Mouse (Mus musculus) midbrain, embryonic 16.5 days (tissue): Measurements from ENCODE around the gene Slfn9. TPM values are rescaled to one million over a fixed set of nuclear protein-coding genes. Genes with fewer than 3 reads are reported as not detected.
"Not testable (repeated sequence)": the region's sequence is repeated elsewhere in the genome, so short reads cannot be mapped to it uniquely, and the experiment has no call there.

Source experiments
- ATAC-seq: fragments of 200-750 bp; cut with Nextera tagmentation; 2 replicates; pipeline ENCODE4 v1.8.0; 2017; ENCODE audit warnings: moderate TSS enrichment
- H3K27ac ChIP-seq: fragments of 300-500 bp; sonication (generic); 2 replicates; pipeline ENCODE4 v1.5.1; 2014; ENCODE audit warnings: mild to moderate bottlenecking, low read length, mixed read lengths
- H3K27me3 ChIP-seq: fragments of 300-500 bp; sonication (generic); 2 replicates; pipeline ENCODE4 v1.6.1; 2014; ENCODE audit warnings: low read depth, low read length, mixed read lengths; ENCODE audit not compliant: control insufficient read depth, insufficient read depth
- H3K36me3 ChIP-seq: fragments of 300-500 bp; sonication (generic); 2 replicates; pipeline ENCODE4 v1.6.1; 2014; ENCODE audit warnings: mild to moderate bottlenecking, low read length, moderate library complexity, mixed read lengths; ENCODE audit not compliant: control insufficient read depth, insufficient read depth
- H3K4me1 ChIP-seq: fragments of 300-500 bp; sonication (generic); 2 replicates; pipeline ENCODE4 v1.6.1; 2014; ENCODE audit warnings: mild to moderate bottlenecking, low read length, mixed read lengths; ENCODE audit not compliant: control insufficient read depth, insufficient read depth
- H3K4me2 ChIP-seq: fragments of 300-500 bp; sonication (generic); 2 replicates; pipeline ENCODE4 v1.6.1; 2014; ENCODE audit warnings: mild to moderate bottlenecking, low read length, mixed read lengths
- H3K4me3 ChIP-seq: fragments of 300-500 bp; sonication (generic); 2 replicates; pipeline ENCODE4 v1.5.1; 2014; ENCODE audit warnings: low read depth, mild to moderate bottlenecking, low read length, moderate library complexity, mixed read lengths
- H3K9ac ChIP-seq: fragments of 300-500 bp; sonication (generic); 2 replicates; pipeline ENCODE4 v1.6.1; 2014; ENCODE audit warnings: low read depth, low read length, mixed read lengths
- H3K9me3 ChIP-seq: fragments of 300-500 bp; sonication (generic); replicated peaks from 2 replicates; pipeline ENCODE4 v1.6.1; 2014; ENCODE audit warnings: mild to moderate bottlenecking, low read length, mixed read lengths; ENCODE audit not compliant: control insufficient read depth, poor library complexity, severe bottlenecking
- WGBS: fragments of 180-500 bp; shearing (Covaris S2); extraction: QIAGEN DNeasy Blood & Tissue Kit; methylation state at CpG from one replicate; pipeline ENCODE4 v1.1.7; 2014; 5-methylcytosine and 5-hydroxymethylcytosine counted together
- polyA plus RNA-seq: library from polyadenylated mRNA; unstranded; fragments of >200 nt; fragmentation: Nextera tagmentation; extraction: Ambion mirVana; gene quantifications from 2 replicates; pipeline ENCODE4 v1.2.1, GENCODE M21; 2015

The Slfn9 gene
- 1.7 and 1.9 TPM in 2 replicates for polyA plus RNA-seq

- 8% methylated on average over 14 of the region's 14 CpGs for WGBS
- ATAC-seq, result no peak
- Histone ChIP-seq H3K27ac (no peak within 1 kb of the TSS), H3K36me3 (no peaks in the 10 kb centered on the region), H3K4me2 (peak within 1 kb of the TSS; percentile 61), H3K9me3 (no peaks in the 10 kb centered on the region), H3K4me1 (peaks cover 6% of the 10 kb centered on the region), H3K27me3 (no peaks in the 10 kb centered on the region), H3K9ac (peak within 1 kb of the TSS; percentile 43), H3K4me3 (peak within 1 kb of the TSS; percentile 30)
These were observed at the start of gene Slfn9 for GRCm38 (mm10) chr11:82991469-82992166. Slfn9 (minus strand) TSS chr11:82991830.

GRCm38 (mm10) chr11:83041000-83041399 is 49.4 kb upstream of the Slfn9 start:
- Histone ChIP-seq H3K4me1 (no peaks in the 10 kb centered on the region), H3K9ac (no peak overlapping the region), H3K4me2 (no peak overlapping the region), H3K27me3 (no peaks in the 10 kb centered on the region), H3K4me3 (no peak overlapping the region), H3K9me3 (no peaks in the 10 kb centered on the region), H3K36me3 (no peaks in the 10 kb centered on the region), H3K27ac (no peak overlapping the region)
- ATAC-seq, result no peak

GRCm38 (mm10) chr11:83040325-83040724 is 48.7 kb upstream of the Slfn9 start:
- 31% methylated on average over 1 of the region's 1 CpGs for WGBS
- ATAC-seq, result no peak

GRCm38 (mm10) chr11:83039796-83040195 is 48.2 kb upstream of the Slfn9 start:
- Histone ChIP-seq H3K4me3 (no peak overlapping the region), H3K4me1 (no peaks in the 10 kb centered on the region), H3K36me3 (no peaks in the 10 kb centered on the region), H3K4me2 (no peak overlapping the region), H3K27ac (no peak overlapping the region), H3K9ac (no peak overlapping the region), H3K9me3 (no peaks in the 10 kb centered on the region), H3K27me3 (no peaks in the 10 kb centered on the region)
- no peak for ATAC-seq
- WGBS, result 10% methylated on average over 19 of the region's 19 CpGs

More at GRCm38 (mm10) chr11:83040325-83040724, 48.7 kb upstream of the Slfn9 start:
- no peaks in the 10 kb centered on the region for H3K27me3 ChIP-seq
- H3K4me2 ChIP-seq, result no peak overlapping the region
- H3K4me3 ChIP-seq, result no peak overlapping the region
- H3K9ac ChIP-seq, result no peak overlapping the region
- H3K4me1 ChIP-seq, result no peaks in the 10 kb centered on the region
- H3K27ac ChIP-seq, result no peak overlapping the region
- H3K36me3 ChIP-seq, result no peaks in the 10 kb centered on the region
- no peaks in the 10 kb centered on the region for H3K9me3 ChIP-seq

- Histone ChIP-seq H3K4me3 (no peak overlapping the region), H3K9ac (no peak overlapping the region), H3K27me3 (no peaks in the 10 kb centered on the region), H3K9me3 (no peaks in the 10 kb centered on the region), H3K36me3 (no peaks in the 10 kb centered on the region), H3K27ac (no peak overlapping the region), H3K4me2 (no peak overlapping the region), H3K4me1 (no peaks in the 10 kb centered on the region)
- 50% methylated on average over 1 of the region's 1 CpGs for WGBS
- ATAC-seq, result no peak
These were observed 47.5 kb upstream of the Slfn9 start for GRCm38 (mm10) chr11:83039156-83039555.

- not testable (repeated sequence) for H3K4me1 ChIP-seq, H3K27ac ChIP-seq, H3K4me3 ChIP-seq, ATAC-seq, H3K27me3 ChIP-seq, H3K9me3 ChIP-seq, H3K4me2 ChIP-seq, H3K9ac ChIP-seq, H3K36me3 ChIP-seq
- WGBS, result 88% methylated on average over 3 of the region's 3 CpGs
These were observed 47.1 kb upstream of the Slfn9 start for GRCm38 (mm10) chr11:83038686-83039085.

- Histone ChIP-seq H3K4me3 (no peak within 1 kb of the TSS), H3K9me3 (no peaks in the 10 kb centered on the region), H3K4me1 (no peaks in the 10 kb centered on the region), H3K9ac (no peak within 1 kb of the TSS), H3K36me3 (no peaks in the 10 kb centered on the region), H3K27ac (no peak within 1 kb of the TSS), H3K27me3 (no peaks in the 10 kb centered on the region), H3K4me2 (no peak within 1 kb of the TSS)
- 76% methylated on average over 5 of the region's 5 CpGs for WGBS
- ATAC-seq, result no peak
These were observed 29.0 kb upstream of the Slfn9 start, which contains the start of gene Slfn8 for GRCm38 (mm10) chr11:83020621-83021020. Slfn8 (minus strand) TSS chr11:83020810.

- H3K4me1 ChIP-seq, H3K9me3 ChIP-seq, H3K36me3 ChIP-seq, H3K4me2 ChIP-seq, H3K4me3 ChIP-seq, H3K9ac ChIP-seq, ATAC-seq, H3K27me3 ChIP-seq, H3K27ac ChIP-seq: not testable (repeated sequence)
- 81% methylated on average over 18 of the region's 18 CpGs for WGBS
These were observed 28.2 kb upstream of the Slfn9 start for GRCm38 (mm10) chr11:83019561-83020519.

GRCm38 (mm10) chr11:83016093-83016492 is 24.5 kb upstream of the Slfn9 start:
- no peaks in the 10 kb centered on the region for H3K9me3 ChIP-seq
- no peak for ATAC-seq
- no peaks in the 10 kb centered on the region for H3K4me1 ChIP-seq
- H3K36me3 ChIP-seq, result no peaks in the 10 kb centered on the region
- no peaks in the 10 kb centered on the region for H3K27me3 ChIP-seq
- no peak overlapping the region for H3K27ac ChIP-seq
- H3K4me2 ChIP-seq, result no peak overlapping the region
- H3K9ac ChIP-seq, result no peak overlapping the region
- no peak overlapping the region for H3K4me3 ChIP-seq
